Mouse (Mus musculus): ENCODE measurements around the gene Il1rn. TPM values are rescaled to one million over a fixed set of nuclear protein-coding genes. Genes with fewer than 3 reads are reported as not detected.

Il1rn gene
- polyA plus RNA-seq, 1 experiment = 2.2 TPM

DNA sequence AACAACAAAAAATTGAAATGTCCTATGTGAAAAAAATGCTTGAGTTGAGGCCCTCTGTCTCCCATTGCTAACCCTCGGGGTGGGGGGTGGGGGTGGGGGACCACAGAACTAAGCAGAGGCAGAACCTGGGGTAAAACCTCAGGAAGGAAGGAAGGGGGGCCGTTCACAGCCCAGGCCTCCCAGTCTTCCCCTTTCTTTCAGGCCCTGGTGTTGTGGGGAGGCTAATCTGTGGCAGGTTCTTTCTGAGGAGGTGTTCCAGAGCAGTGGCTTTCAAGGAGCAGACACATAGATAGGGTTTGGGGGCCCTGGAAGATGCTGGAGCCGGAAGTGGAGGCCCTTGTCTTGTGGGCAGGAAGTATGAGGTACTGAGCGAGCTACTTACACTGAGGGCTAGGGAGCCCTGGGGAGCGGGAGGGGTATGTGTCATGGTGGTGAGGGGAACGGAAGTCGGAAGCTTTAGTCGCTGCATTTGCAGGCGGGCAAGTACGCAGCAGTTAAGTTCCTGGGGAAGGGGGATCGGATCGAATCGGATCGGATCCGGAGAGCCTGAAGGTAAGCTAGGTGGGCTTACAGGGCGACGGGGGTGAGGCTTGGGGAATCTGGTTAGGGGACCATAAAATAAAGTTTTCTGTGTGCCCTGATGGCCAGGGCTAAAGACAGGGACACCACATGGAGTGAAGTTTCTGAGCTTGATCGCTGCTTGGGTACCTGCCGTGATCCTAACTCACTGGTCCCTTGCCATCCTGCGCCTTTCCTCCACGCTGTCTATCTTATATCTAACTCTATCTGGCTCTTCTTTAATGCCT, 49.7 kb downstream of the Il1rn start:
- 9% methylated on average over 21 of the region's 21 CpGs for WGBS
- peaks cover 44% of the 10 kb centered on the region; the same call in 1 of the 2 replicates for H3K4me1 ChIP-seq (ENCODE audit: control insufficient read depth, insufficient read depth, insufficient read length)
- H3K4me3 ChIP-seq (ENCODE audit: extremely low read depth, insufficient read depth, insufficient read length) = peak overlapping the region; percentile 77
- no peaks in the 10 kb centered on the region; the same call in 1 of the 2 replicates for H3K36me3 ChIP-seq (ENCODE audit: control insufficient read depth, insufficient read depth, low read length)
- no peak for TF ChIP-seq CTCF (IDR thresholded peaks at IDR 0.05; ENCODE audit: extremely low read depth, insufficient read depth, insufficient read length, insufficient replicate concordance)
- peak; percentile 83 for TF ChIP-seq POLR2A (IDR thresholded peaks at IDR 0.05; ENCODE audit: low read depth, low read length)
- peak overlapping the region; percentile 97 for H3K27ac ChIP-seq (ENCODE audit: insufficient read depth, low read length)
- H3K27me3 ChIP-seq (ENCODE audit: control insufficient read depth, insufficient read depth, low read length) = no peaks in the 10 kb centered on the region
- DNase-seq (ENCODE audit: low read depth in 1 of 2, low spot score in 2 of 2) = peak; percentile 69 to 81

DNA sequence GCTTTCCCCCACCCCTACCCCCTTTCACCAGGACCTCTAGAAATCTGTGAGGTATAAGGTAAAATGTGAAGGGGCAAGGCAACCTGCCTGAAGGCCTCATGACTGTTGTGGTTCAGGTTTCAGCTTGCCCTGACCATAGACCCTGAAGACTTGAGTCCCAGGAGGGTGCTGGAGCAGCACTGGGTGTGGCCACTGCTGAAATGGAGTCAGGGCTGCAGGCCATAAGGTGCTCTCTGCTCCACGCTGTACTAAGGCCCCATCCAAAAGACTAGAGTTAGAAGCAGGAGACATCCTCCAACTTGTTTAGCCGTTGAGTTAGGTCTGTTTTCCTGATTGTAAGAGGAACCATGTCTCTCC, 50.3 kb downstream of the Il1rn start:
- Histone ChIP-seq H3K4me1 (ENCODE audit: control insufficient read depth, insufficient read depth, insufficient read length) (peaks cover 44% of the 10 kb centered on the region; the same call in 1 of the 2 replicates), H3K4me3 (ENCODE audit: extremely low read depth, insufficient read depth, insufficient read length) (peak overlapping the region; percentile 77), H3K27me3 (ENCODE audit: control insufficient read depth, insufficient read depth, low read length) (no peaks in the 10 kb centered on the region), H3K27ac (ENCODE audit: insufficient read depth, low read length) (peak overlapping the region; percentile 97), H3K36me3 (ENCODE audit: control insufficient read depth, insufficient read depth, low read length) (no peaks in the 10 kb centered on the region; the same call in 1 of the 2 replicates)
- 3% methylated on average over 2 of the region's 2 CpGs for WGBS
- TF ChIP-seq POLR2A (IDR thresholded peaks at IDR 0.05; ENCODE audit: low read depth, low read length) (no peak), CTCF (IDR thresholded peaks at IDR 0.05; ENCODE audit: extremely low read depth, insufficient read depth, insufficient read length, insufficient replicate concordance) (no peak)
- DNase-seq (ENCODE audit: low read depth in 1 of 2, low spot score in 2 of 2) = peak in 1 of 2 experiments; percentile 25

DNA sequence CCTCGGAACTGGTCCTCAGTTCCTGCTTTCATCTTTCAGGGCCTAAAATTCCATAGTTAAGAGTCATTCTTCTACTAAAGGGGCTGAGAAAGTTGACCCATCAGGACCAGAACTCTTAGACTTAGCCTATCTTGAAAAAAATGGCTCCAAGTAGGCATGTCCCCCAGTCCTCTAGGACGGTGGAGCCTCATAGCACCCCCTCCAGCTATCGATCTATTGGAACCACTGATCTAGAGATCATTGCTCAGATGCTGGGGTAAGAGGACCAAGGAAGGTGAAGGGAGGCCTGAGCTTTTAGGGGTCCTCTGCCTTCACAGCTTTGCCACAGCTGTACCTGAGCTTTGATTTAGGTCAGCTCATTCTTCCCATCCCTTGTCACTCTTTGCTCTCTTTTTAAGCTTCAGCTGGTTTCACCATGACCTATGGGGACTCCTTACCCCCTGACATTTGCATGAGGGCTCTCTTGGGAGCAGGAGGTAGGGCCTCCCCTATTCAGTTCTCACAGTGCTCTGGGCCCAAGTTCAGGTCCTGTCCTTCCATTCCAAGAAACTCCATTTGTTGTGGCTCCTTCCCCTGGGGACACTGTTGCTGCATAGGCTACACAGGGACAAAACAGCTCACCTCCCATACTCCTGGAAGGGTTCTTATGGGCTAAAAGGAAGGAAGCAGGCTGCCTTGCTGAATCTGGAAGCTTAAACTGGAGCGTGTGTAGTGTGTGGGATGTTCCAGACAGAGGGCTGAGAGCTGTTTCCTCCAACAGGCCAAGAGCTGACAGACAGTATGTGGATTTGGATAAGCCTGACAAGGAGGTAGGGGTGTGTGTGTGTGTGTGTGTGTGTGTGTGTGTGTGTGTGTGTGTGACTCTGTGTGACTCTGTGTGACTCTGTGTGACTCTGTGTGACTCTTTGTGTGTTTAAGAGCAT, 51.0 kb downstream of the Il1rn start:
- TF ChIP-seq POLR2A (IDR thresholded peaks at IDR 0.05; ENCODE audit: low read depth, low read length) (no peak), CTCF (IDR thresholded peaks at IDR 0.05; ENCODE audit: extremely low read depth, insufficient read depth, insufficient read length, insufficient replicate concordance) (no peak)
- 27% methylated on average over 4 of the region's 4 CpGs for WGBS
- H3K27me3 ChIP-seq (ENCODE audit: control insufficient read depth, insufficient read depth, low read length) = no peaks in the 10 kb centered on the region
- peak overlapping the region; percentile 77 for H3K4me3 ChIP-seq (ENCODE audit: extremely low read depth, insufficient read depth, insufficient read length)
- H3K4me1 ChIP-seq (ENCODE audit: control insufficient read depth, insufficient read depth, insufficient read length) = peaks cover 42% of the 10 kb centered on the region; the same call in 1 of the 2 replicates
- H3K36me3 ChIP-seq (ENCODE audit: control insufficient read depth, insufficient read depth, low read length) = no peaks in the 10 kb centered on the region; the same call in 1 of the 2 replicates
- H3K27ac ChIP-seq (ENCODE audit: insufficient read depth, low read length) = peak overlapping the region; percentile 3; the same call in 1 of the 2 replicates
- peak in 1 of 2 experiments; percentile 49 for DNase-seq (ENCODE audit: low read depth in 1 of 2, low spot score in 2 of 2)

DNA sequence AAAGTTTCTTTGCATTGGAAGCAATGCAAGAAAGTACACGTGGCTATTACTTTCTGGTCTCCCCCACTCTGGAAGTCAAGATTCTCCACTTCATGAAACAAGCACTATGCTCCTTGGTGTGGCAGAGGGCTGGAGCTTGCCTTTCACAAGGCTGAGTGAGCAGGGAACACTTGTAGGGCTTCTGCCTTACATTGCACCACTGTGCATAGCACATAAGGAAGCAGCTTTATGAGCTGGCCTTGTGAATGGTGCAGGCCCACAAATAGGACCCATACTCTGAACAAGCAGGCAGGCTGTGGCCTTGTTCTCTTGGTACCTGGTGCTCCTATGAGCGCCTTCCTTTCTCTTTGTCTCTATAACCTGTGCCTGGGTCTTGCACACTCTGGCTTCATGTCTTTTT, 56.6 kb downstream of the Il1rn start:
- peaks cover 33% of the 10 kb centered on the region for H3K36me3 ChIP-seq (ENCODE audit: control insufficient read depth, insufficient read depth, low read length)
- 86% methylated on average over 2 of the region's 2 CpGs for WGBS

DNA sequence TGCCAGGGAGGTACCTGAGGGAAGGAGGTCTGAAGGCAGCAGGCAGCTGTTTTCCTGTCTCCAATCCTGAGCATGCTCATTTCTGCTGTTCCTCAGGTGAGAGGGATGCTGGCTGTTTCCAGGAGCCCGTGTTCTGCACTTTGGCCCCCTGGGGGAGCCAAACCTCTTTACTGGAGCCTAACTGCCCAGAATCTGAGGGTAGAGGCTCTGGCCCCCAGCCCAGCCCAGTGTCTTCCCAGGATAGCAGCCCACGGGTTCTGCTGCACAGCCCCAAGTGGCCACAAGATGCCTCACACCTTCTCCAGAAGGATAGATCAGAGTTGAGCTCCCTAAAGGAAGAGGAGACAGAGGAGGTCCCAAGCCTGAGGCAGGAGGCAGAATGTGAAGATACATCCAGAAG, 60.5 kb downstream of the Il1rn start:
- no peak for DNase-seq (ENCODE audit: low read depth in 1 of 2, low spot score in 2 of 2)
- no peak for TF ChIP-seq POLR2A (IDR thresholded peaks at IDR 0.05; ENCODE audit: low read depth, low read length)
- TF ChIP-seq CTCF (IDR thresholded peaks at IDR 0.05; ENCODE audit: extremely low read depth, insufficient read depth, insufficient read length, insufficient replicate concordance) = no peak
- H3K36me3 ChIP-seq (ENCODE audit: control insufficient read depth, insufficient read depth, low read length) = peaks cover 63% of the 10 kb centered on the region

More for the DNA sequence above, 56.6 kb downstream of the Il1rn start:
- no peak for DNase-seq (ENCODE audit: low read depth in 1 of 2, low spot score in 2 of 2)
- H3K4me3 ChIP-seq (ENCODE audit: extremely low read depth, insufficient read depth, insufficient read length) = no peak overlapping the region
- peaks cover 9% of the 10 kb centered on the region; the same call in 1 of the 2 replicates for H3K4me1 ChIP-seq (ENCODE audit: control insufficient read depth, insufficient read depth, insufficient read length)
- no peaks in the 10 kb centered on the region for H3K27me3 ChIP-seq (ENCODE audit: control insufficient read depth, insufficient read depth, low read length)
- H3K27ac ChIP-seq (ENCODE audit: insufficient read depth, low read length) = no peak overlapping the region
- TF ChIP-seq POLR2A (IDR thresholded peaks at IDR 0.05; ENCODE audit: low read depth, low read length) = no peak
- TF ChIP-seq CTCF (IDR thresholded peaks at IDR 0.05; ENCODE audit: extremely low read depth, insufficient read depth, insufficient read length, insufficient replicate concordance) = no peak

GRCm38 (mm10) chr2:24400711-24401110, 64.1 kb downstream of the Il1rn start:
- WGBS = 92% methylated on average over 3 of the region's 3 CpGs
- H3K4me3 ChIP-seq (ENCODE audit: extremely low read depth, insufficient read depth, insufficient read length) = no peak overlapping the region
- H3K27ac ChIP-seq (ENCODE audit: insufficient read depth, low read length) = no peak overlapping the region
- H3K36me3 ChIP-seq (ENCODE audit: control insufficient read depth, insufficient read depth, low read length) = peaks cover 79% of the 10 kb centered on the region
- TF ChIP-seq POLR2A (IDR thresholded peaks at IDR 0.05; ENCODE audit: low read depth, low read length) (no peak), CTCF (IDR thresholded peaks at IDR 0.05; ENCODE audit: extremely low read depth, insufficient read depth, insufficient read length, insufficient replicate concordance) (no peak)
- H3K27me3 ChIP-seq (ENCODE audit: control insufficient read depth, insufficient read depth, low read length) = no peaks in the 10 kb centered on the region
- DNase-seq (ENCODE audit: low read depth in 1 of 2, low spot score in 2 of 2) = no peak
- H3K4me1 ChIP-seq (ENCODE audit: control insufficient read depth, insufficient read depth, insufficient read length) = no peaks in the 10 kb centered on the region

More for the DNA sequence above, 60.5 kb downstream of the Il1rn start:
- no peak overlapping the region for H3K27ac ChIP-seq (ENCODE audit: insufficient read depth, low read length)
- WGBS = 62% methylated on average over 2 of the region's 2 CpGs
- H3K27me3 ChIP-seq (ENCODE audit: control insufficient read depth, insufficient read depth, low read length) = no peaks in the 10 kb centered on the region
- H3K4me3 ChIP-seq (ENCODE audit: extremely low read depth, insufficient read depth, insufficient read length) = no peak overlapping the region
- H3K4me1 ChIP-seq (ENCODE audit: control insufficient read depth, insufficient read depth, insufficient read length) = no peaks in the 10 kb centered on the region

Other genes with a start within 250 kb of the Il1rn start
- gene Tbpl2, start 240.3 kb upstream of the Il1rn start, polyA plus RNA-seq (2012; rRNA removed) = not detected in 2 replicates
- not detected in 2 replicates for gene Il1f8, start 183.7 kb upstream of the Il1rn start, polyA plus RNA-seq (2012; rRNA removed)
- 0.27 and 0.28 TPM in 2 replicates for gene Il1f9, start 150.4 kb upstream of the Il1rn start, polyA plus RNA-seq (2012; rRNA removed)
- gene Il1f6, start 121.4 kb upstream of the Il1rn start, polyA plus RNA-seq (2012; rRNA removed) = not detected in 2 replicates
- not detected in 2 replicates for gene Il1f5, start 59.9 kb upstream of the Il1rn start, polyA plus RNA-seq (2012; rRNA removed)
- gene Il1f10, start 45.7 kb upstream of the Il1rn start, polyA plus RNA-seq (2012; rRNA removed) = not detected in 2 replicates
- gene Psd4, start 30.7 kb downstream of the Il1rn start, polyA plus RNA-seq (2012; rRNA removed) = 40.1 and 41.1 TPM in 2 replicates
- gene Pax8, start 138.7 kb downstream of the Il1rn start, polyA plus RNA-seq (2012; rRNA removed) = not detected in 2 replicates

Data from spleen, adult 2 months (tissue).